Mouse (Mus musculus) cerebellum, postnatal 10 days (tissue): ENCODE results near the gene Agmo.
A peak's percentile ranks its signal among the peaks of the same experiment; 100 is the strongest.

Source experiments
- DNase-seq, 2 experiments: peaks; one replicate each; pipeline ENCODE4 v3.0.0; 2021; ENCODE audit warnings: mixed read lengths in 2 of 2

Gene Agmo

GRCm38 (mm10) chr12:37241566-37242021 lies at the start of gene Agmo:
Gene Agmo, plus strand, starts transcription at chr12:37241641.
- peak in 1 of 2 experiments; percentile 4 for DNase-seq

GRCm38 (mm10) chr12:37231119-37231518 lies 10.3 kb upstream of the Agmo start:
- DNase-seq = no peak

- no peak for DNase-seq
Observed at GRCm38 (mm10) chr12:37240975-37241565, 371 bp upstream of the Agmo start.

- DNase-seq = no peak
Observed at GRCm38 (mm10) chr12:37242484-37242883, 1.0 kb downstream of the Agmo start.

- peak; percentile 42 to 47 for DNase-seq
Observed at GRCm38 (mm10) chr12:37244876-37245275, 3.4 kb downstream of the Agmo start.

- no peak for DNase-seq
Observed at GRCm38 (mm10) chr12:37251688-37252087, 10.2 kb downstream of the Agmo start.

DNA sequence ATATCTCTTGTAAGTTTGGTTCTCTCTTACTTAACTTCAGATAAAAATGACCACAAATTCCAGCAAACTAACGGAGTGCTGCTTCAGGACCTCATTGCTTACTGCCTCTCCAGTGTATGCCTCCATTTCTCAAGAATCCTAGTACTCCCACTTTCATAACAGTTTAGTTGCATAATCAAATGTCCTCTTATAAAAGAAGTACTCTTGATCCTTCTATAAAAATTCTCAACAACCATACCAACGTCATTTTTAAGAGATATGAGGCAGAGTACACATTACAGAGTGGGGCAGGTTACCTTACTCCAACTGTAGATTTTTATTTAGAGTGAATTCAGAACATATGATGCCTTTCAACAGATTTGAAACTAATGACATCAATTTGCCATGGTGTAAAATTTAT lies 15.7 kb downstream of the Agmo start:
- no peak for DNase-seq

DNA sequence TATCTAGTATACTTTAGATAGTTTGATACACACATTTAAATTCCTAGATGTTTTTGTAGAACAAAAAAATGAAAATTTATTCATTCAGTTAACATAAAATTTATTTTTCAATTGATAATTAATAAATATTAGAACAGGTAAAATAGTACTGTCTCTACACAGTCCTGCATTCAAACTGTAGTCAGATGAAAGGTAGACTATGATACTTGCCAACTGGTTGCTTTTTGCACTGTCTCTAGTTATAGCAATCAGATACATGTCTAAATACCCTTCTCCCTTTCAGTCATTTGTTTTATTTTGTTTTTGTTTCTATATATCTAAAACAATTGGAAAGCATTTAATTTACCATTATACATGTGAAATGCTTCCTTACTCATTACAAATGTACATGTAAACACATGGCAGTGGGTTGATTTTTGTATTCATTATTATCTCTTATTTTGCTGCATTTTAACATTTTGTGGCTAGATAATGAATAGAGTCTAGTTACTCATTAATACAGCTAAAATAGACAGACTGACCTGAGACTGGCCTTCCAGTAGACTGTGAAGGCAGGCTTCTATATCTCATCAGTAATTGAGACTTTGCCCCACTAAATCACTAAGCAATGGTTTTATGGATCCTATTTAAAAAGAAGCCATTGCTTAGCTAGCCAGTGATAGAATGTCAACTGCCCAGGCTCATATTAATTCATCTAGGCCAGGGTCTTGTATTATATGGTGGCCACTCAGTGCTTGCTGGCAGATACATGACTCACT lies 18.5 kb downstream of the Agmo start:
- DNase-seq = no peak

GRCm38 (mm10) chr12:37263685-37264084 lies 22.2 kb downstream of the Agmo start:
- DNase-seq = no peak

DNA sequence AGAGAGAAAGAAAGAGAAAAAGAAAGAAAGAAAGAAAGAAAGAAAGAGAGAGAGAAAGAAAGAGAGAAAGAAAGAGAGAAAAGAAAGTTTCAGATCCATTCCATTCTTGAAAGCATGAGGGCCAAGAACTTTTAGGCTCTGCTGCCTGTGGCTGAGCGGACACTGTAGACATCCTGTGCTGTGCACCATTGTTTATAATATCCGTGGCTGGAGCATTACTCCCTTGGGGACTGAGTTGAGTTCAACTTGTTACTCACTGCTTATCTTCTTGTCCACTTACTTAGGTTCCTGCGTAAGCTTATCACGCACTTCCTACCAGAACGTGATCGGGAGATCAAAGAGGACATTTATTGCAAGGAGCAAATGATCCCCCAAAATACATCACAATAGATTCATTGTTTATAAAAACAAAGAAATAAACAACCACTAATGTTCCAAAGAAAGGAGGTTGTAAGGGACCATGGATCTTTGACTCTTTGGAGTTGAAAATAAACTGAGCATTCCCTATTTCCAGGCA lies 27.3 kb downstream of the Agmo start:
- no peak for DNase-seq

GRCm38 (mm10) chr12:37272660-37273059 lies 31.2 kb downstream of the Agmo start:
- no peak for DNase-seq

DNA sequence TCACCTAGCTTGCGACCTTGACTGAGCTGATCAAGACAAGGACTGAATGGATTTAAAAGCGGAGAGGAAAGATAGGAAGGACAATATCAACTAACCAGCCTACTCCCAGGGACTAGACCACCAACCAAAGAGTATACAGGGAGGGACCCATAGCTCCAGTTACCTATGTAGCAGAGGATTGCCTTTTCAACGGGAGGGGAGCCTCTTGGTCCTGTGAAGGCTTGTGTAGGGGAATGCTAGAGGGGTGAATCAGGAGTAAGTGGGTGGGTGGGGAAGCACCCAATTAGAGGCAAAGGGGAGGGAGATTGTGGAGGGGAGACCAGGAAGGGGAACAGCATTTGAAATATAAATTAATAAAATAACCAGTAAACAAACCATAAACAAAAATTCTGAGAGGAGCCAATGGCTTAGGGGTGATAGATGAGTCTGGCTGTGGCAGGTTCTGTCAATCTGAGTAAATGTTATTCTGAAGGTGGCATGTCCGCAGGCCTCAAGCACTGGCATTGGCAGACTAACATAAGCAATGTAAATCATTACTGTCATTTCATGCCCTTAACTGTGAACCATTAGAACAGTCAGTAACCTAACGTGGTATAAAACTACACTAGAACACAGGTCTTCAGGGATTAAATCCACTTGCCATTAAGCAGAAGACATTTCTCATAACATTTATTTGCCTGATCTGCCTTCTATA lies 32.7 kb downstream of the Agmo start:
- no peak for DNase-seq

GRCm38 (mm10) chr12:37274658-37275019 lies 33.2 kb downstream of the Agmo start:
- no peak for DNase-seq

GRCm38 (mm10) chr12:37306956-37307466 lies 65.6 kb downstream of the Agmo start:
- DNase-seq = no peak

DNA sequence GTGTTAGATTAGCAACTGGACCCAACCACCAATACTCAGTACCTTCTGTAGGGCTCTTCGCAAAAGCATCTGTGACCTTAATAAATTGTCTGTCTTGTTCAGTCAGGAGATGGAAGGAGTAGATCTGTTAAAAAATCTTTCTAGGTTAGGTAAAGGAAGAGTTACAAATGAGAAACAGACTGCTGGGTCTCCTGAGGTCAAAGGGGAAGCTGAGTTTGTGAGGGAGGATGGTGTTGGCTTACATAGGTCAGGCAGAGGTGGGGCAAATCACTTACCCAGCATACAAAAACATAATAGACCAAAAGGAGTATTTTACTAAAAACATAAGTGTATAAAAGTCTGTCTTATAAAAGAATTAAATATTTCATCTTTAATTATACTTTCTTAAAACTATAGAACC lies 69.3 kb downstream of the Agmo start:
- DNase-seq = no peak

- DNase-seq = no peak
Observed at GRCm38 (mm10) chr12:37322860-37323259, 81.4 kb downstream of the Agmo start.

DNA sequence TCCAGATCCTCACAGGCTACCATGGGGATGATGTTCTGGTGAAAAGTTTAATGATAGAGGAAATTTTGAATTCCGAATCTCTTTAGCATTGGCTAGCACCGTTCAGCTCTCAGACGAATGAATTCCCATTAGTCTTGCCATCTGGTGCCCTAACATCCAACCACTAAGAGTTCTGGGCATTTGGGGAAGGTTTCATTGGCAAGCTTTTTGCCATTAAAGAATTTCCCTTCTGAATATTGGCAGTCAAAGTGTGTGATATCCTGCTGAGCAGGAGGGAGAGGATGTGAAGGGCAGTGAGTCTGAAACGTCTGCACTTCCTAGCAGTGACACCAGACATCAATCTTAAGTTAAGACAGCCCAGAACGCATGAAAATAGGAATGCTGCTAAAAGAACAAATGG lies 93.5 kb downstream of the Agmo start:
- DNase-seq = peak; percentile 58 to 68

- DNase-seq = no peak
Observed at GRCm38 (mm10) chr12:37344225-37344624, 102.8 kb downstream of the Agmo start.

DNA sequence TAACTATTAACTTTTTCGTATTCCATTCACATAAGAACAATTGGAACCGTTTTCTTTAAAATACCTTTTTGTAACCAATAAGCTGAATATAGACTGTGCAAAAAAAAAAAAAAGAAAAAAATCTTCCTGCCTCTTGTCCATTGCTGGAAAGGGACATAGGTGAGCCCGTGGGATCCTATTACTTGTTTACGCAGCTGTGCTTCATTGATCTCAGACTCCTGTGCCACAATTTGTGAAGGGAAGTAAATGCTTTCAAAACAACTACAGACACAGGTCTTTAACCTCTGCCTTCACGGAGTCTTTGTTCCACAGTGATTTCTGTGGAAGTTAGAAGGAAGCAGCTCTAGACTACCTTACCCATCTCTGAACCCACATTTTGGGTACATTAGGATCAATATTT lies 104.3 kb downstream of the Agmo start:
- DNase-seq = no peak

DNA sequence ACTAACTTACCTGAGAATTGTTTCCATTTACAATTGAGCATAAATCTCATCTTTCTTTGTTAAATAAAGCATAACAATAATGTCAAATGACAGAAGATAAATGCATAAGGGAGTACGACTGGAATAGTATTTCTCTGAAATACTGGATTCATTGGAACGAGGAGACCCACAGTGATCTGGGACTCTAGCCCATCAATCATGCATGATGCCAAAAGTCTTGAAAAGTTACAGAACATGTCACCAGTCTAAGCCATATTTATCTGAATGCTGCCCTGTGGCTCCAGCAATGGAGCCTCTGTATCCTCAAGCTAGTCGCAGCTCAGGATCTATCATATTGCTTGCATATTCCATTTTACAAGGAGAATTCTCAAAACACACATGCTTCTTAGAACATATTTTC lies 150.9 kb downstream of the Agmo start:
- peak; percentile 77 to 84 for DNase-seq

- DNase-seq = no peak
Observed at GRCm38 (mm10) chr12:37402541-37402940, 161.1 kb downstream of the Agmo start.

- DNase-seq = no peak
Observed at GRCm38 (mm10) chr12:37426350-37426749, 184.9 kb downstream of the Agmo start.

DNA sequence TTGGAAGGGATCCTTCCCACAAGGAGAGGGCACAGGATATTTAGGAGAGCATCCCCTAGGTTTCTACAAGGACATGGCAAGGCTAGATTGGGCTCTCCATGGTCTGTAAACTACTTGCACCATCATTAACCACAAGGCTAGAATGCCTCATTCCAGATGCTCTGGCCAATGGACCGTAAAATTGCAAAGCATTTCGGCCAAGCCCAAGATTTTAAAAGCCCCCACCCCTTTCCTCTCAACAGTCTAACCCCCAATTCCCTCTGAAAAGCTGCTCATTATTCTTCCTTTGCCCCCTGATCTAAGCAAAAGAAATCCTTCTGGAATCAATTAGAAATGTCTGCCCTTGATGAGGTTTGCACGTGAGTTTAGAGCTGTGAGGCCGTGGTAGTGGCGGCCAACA lies 185.3 kb downstream of the Agmo start:
- no peak for DNase-seq

DNA sequence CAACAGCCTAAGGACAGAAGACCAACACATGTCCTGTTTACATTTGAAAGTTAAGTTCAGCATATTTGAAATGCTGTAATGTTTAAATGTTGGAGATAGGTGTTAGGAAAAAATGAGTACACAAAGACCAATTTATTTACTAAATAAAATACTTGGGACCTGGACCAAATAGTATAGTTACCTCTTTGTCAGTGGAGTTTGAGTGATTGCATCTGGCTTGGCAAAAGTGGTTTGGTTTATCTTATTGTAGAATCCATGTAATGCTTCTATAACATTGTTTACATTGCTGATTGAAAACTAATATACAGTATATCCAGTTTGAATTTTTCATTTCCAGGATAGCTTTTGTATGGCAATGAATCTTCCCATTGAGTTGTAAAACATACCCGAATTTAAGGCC lies 193.0 kb downstream of the Agmo start:
- DNase-seq = no peak
